Mouse (Mus musculus): ENCODE measurements around the gene Myo1d. TPM values are rescaled to one million over a fixed set of nuclear protein-coding genes. Genes with fewer than 3 reads are reported as not detected.

Gene Myo1d
- total and polyA plus RNA-seq, 3 experiments = 15.9 to 81.1 (median 41.7) TPM

- DNase-seq (ENCODE audit: low read depth, low spot score) = no peak
- H3K27me3 ChIP-seq (ENCODE audit: control insufficient read depth in 1 of 2, insufficient read depth in 2 of 2, low read length in 2 of 2) = no peaks in the 10 kb centered on the region
- no peaks in the 10 kb centered on the region for H3K79me2 ChIP-seq (ENCODE audit: control insufficient read depth, insufficient read depth, low read length, poor library complexity)
- no peak for TF ChIP-seq MYB (IDR thresholded peaks at IDR 0.05; ENCODE audit: low read depth, low read length)
- TF ChIP-seq BHLHE40 (IDR thresholded peaks at IDR 0.05; ENCODE audit: borderline replicate concordance, low read depth, low read length) = no peak
- no peak for TF ChIP-seq MAX (IDR thresholded peaks at IDR 0.05; ENCODE audit: low read length)
- TF ChIP-seq MYC (IDR thresholded peaks at IDR 0.05; ENCODE audit: low read depth, low read length) = no peak
- TF ChIP-seq TCF12 (IDR thresholded peaks at IDR 0.05; ENCODE audit: low read depth, low read length) = no peak
- TF ChIP-seq MAFK (IDR thresholded peaks at IDR 0.05; ENCODE audit: borderline replicate concordance, low read depth, low read length) = no peak
- TF ChIP-seq ZMIZ1 (IDR thresholded peaks at IDR 0.05; ENCODE audit: low read depth, low read length) = no peak
- no peaks in the 10 kb centered on the region for H3K4me1 ChIP-seq (ENCODE audit: control insufficient read depth in 1 of 2, insufficient read depth in 2 of 2, low read length in 2 of 2)
- no peak overlapping the region for H3K9ac ChIP-seq (ENCODE audit: control insufficient read depth, low read depth, low read length, poor library complexity, severe bottlenecking)
- no peaks in the 10 kb centered on the region for H3K9me3 ChIP-seq (replicated peaks; ENCODE audit: insufficient read depth, low read length)
- no peak overlapping the region for H3K4me3 ChIP-seq (ENCODE audit: control insufficient read depth in 1 of 2, insufficient read depth in 1 of 2, low read depth in 2 of 2, low read length in 2 of 2)
- H3K27ac ChIP-seq (ENCODE audit: control insufficient read depth, low read depth, low read length) = no peak overlapping the region
- no peaks in the 10 kb centered on the region; a peak in 1 of 4 replicates for H3K36me3 ChIP-seq (ENCODE audit: control insufficient read depth in 1 of 2, insufficient read depth in 2 of 2, low read length in 2 of 2)
Measured at GRCm38 (mm10) chr11:80553046-80553445, 226.8 kb downstream of the Myo1d start.

- DNase-seq (ENCODE audit: low read depth, low spot score) = no peak
- no peak overlapping the region for H3K27ac ChIP-seq (ENCODE audit: control insufficient read depth, low read depth, low read length)
Measured at GRCm38 (mm10) chr11:80551634-80552033, 228.2 kb downstream of the Myo1d start.

GRCm38 (mm10) chr11:80550264-80550663 lies 229.6 kb downstream of the Myo1d start:
- no peak overlapping the region for H3K27ac ChIP-seq (ENCODE audit: control insufficient read depth, low read depth, low read length)
- H3K27me3 ChIP-seq (ENCODE audit: control insufficient read depth in 1 of 2, insufficient read depth in 2 of 2, low read length in 2 of 2) = no peaks in the 10 kb centered on the region
- H3K36me3 ChIP-seq (ENCODE audit: control insufficient read depth in 1 of 2, insufficient read depth in 2 of 2, low read length in 2 of 2) = no peaks in the 10 kb centered on the region; a peak in 1 of 4 replicates
- H3K4me1 ChIP-seq (ENCODE audit: control insufficient read depth in 1 of 2, insufficient read depth in 2 of 2, low read length in 2 of 2) = no peaks in the 10 kb centered on the region
- no peak overlapping the region for H3K9ac ChIP-seq (ENCODE audit: control insufficient read depth, low read depth, low read length, poor library complexity, severe bottlenecking)
- no peak overlapping the region for H3K4me3 ChIP-seq (ENCODE audit: control insufficient read depth in 1 of 2, insufficient read depth in 1 of 2, low read depth in 2 of 2, low read length in 2 of 2)
- TF ChIP-seq RAD21 (IDR thresholded peaks at IDR 0.05; ENCODE audit: low read depth, low read length) = no peak
- no peak for TF ChIP-seq MYB (IDR thresholded peaks at IDR 0.05; ENCODE audit: low read depth, low read length)
- no peak for TF ChIP-seq E2F4 (IDR thresholded peaks at IDR 0.05; ENCODE audit: borderline replicate concordance, low read depth, low read length)
- no peak for TF ChIP-seq NRF1 (IDR thresholded peaks at IDR 0.05; ENCODE audit: insufficient read depth, low read depth, low read length, poor library complexity, severe bottlenecking)
- DNase-seq (ENCODE audit: low read depth, low spot score) = no peak
- H3K9me3 ChIP-seq (replicated peaks; ENCODE audit: insufficient read depth, low read length) = no peaks in the 10 kb centered on the region
- H3K79me2 ChIP-seq (ENCODE audit: control insufficient read depth, insufficient read depth, low read length, poor library complexity) = no peaks in the 10 kb centered on the region

More at GRCm38 (mm10) chr11:80551634-80552033, 228.2 kb downstream of the Myo1d start:
- no peaks in the 10 kb centered on the region for H3K27me3 ChIP-seq (ENCODE audit: control insufficient read depth in 1 of 2, insufficient read depth in 2 of 2, low read length in 2 of 2)
- TF ChIP-seq SMC3 (IDR thresholded peaks at IDR 0.05; ENCODE audit: low read depth, low read length) = no peak
- no peak for TF ChIP-seq GATA1 (IDR thresholded peaks at IDR 0.05; ENCODE audit: low read depth, low read length)
- no peak for TF ChIP-seq TAL1 (IDR thresholded peaks at IDR 0.05; ENCODE audit: low read length)
- no peak for TF ChIP-seq ETS1 (IDR thresholded peaks at IDR 0.05; ENCODE audit: low read depth, low read length)
- TF ChIP-seq ZNF384 (IDR thresholded peaks at IDR 0.05; ENCODE audit: low read depth, low read length) = no peak
- no peak for TF ChIP-seq MXI1 (IDR thresholded peaks at IDR 0.05; ENCODE audit: low read depth, low read length)
- no peak for TF ChIP-seq MYC (IDR thresholded peaks at IDR 0.05; ENCODE audit: low read depth, low read length)
- TF ChIP-seq NRF1 (IDR thresholded peaks at IDR 0.05; ENCODE audit: insufficient read depth, low read depth, low read length, poor library complexity, severe bottlenecking) = no peak
- no peak for TF ChIP-seq ZMIZ1 (IDR thresholded peaks at IDR 0.05; ENCODE audit: low read depth, low read length)
- TF ChIP-seq POLR2AphosphoS2 (IDR thresholded peaks at IDR 0.05; ENCODE audit: low read length) = no peak
- TF ChIP-seq BHLHE40 (IDR thresholded peaks at IDR 0.05; ENCODE audit: borderline replicate concordance, low read depth, low read length) = no peak
- TF ChIP-seq GABPA (IDR thresholded peaks at IDR 0.05; ENCODE audit: low read depth, low read length) = no peak
- TF ChIP-seq CTCF (IDR thresholded peaks at IDR 0.05 in 2 of 3, conservative IDR thresholded peaks at IDR 0.05 in 1 of 3; ENCODE audit: control insufficient read depth in 1 of 3, insufficient read depth in 1 of 3, low read depth in 2 of 3, low read length in 3 of 3, poor library complexity in 1 of 3, severe bottlenecking in 1 of 3) = no peak
- TF ChIP-seq TCF12 (IDR thresholded peaks at IDR 0.05; ENCODE audit: low read depth, low read length) = no peak
- TF ChIP-seq SIN3A (IDR thresholded peaks at IDR 0.05; ENCODE audit: low read length) = no peak
- no peak for TF ChIP-seq RAD21 (IDR thresholded peaks at IDR 0.05; ENCODE audit: low read depth, low read length)
- no peak for TF ChIP-seq CHD2 (IDR thresholded peaks at IDR 0.05; ENCODE audit: low read length)
- no peak for TF ChIP-seq UBTF (IDR thresholded peaks at IDR 0.05; ENCODE audit: borderline replicate concordance, insufficient read depth, low read depth, low read length)
- TF ChIP-seq MAZ (IDR thresholded peaks at IDR 0.05; ENCODE audit: low read depth, low read length) = no peak
- TF ChIP-seq RCOR1 (IDR thresholded peaks at IDR 0.05; ENCODE audit: low read depth, low read length) = no peak
- H3K9me3 ChIP-seq (replicated peaks; ENCODE audit: insufficient read depth, low read length) = no peaks in the 10 kb centered on the region
- no peak overlapping the region for H3K4me3 ChIP-seq (ENCODE audit: control insufficient read depth in 1 of 2, insufficient read depth in 1 of 2, low read depth in 2 of 2, low read length in 2 of 2)
- H3K9ac ChIP-seq (ENCODE audit: control insufficient read depth, low read depth, low read length, poor library complexity, severe bottlenecking) = no peak overlapping the region
- H3K4me1 ChIP-seq (ENCODE audit: control insufficient read depth in 1 of 2, insufficient read depth in 2 of 2, low read length in 2 of 2) = no peaks in the 10 kb centered on the region
- H3K36me3 ChIP-seq (ENCODE audit: control insufficient read depth in 1 of 2, insufficient read depth in 2 of 2, low read length in 2 of 2) = no peaks in the 10 kb centered on the region; a peak in 1 of 4 replicates
- no peaks in the 10 kb centered on the region for H3K79me2 ChIP-seq (ENCODE audit: control insufficient read depth, insufficient read depth, low read length, poor library complexity)

Data from MEL (cell line).